Mouse (Mus musculus): Measurements from ENCODE around the gene Eif3c.

- TF ChIP-seq CTCF (IDR thresholded peaks at IDR 0.05; ENCODE audit: low read depth, low read length): no peak
- TF ChIP-seq POLR2A (IDR thresholded peaks at IDR 0.05; ENCODE audit: extremely low read depth, insufficient read depth, low read length): no peak
These were observed 41.6 kb upstream of the Eif3c start for GRCm38 (mm10) chr7:126607796-126608195.
